Mouse (Mus musculus): ENCODE measurements around the gene Psmb11. TPM values are rescaled to one million over a fixed set of nuclear protein-coding genes. Genes with fewer than 3 reads are reported as not detected.

Gene Psmb11
- polyA plus RNA-seq, 1 experiment from 2014 or later, result 0.01 TPM

GRCm38 (mm10) chr14:54674317-54674716 lies 53.1 kb downstream of the Psmb11 start:
- H3K27me3 ChIP-seq, result no peaks in the 10 kb centered on the region
- POLR2A ChIA-PET, result no interaction called here
- no peak for TF ChIP-seq CTCF (IDR thresholded peaks at IDR 0.05)
- ATAC-seq (no peak), DNase-seq (ENCODE audit: low read depth, low spot score) (no peak)
- in situ Hi-C loops (cut with MboI; ENCODE audit: low pct_unique_long_range_greater_than_20kb), result no loop called here
- CTCF ChIA-PET, result interaction anchor here (1.6 to 9.3 kb wide), 3 partner anchors 10 to 33 kb away, joined by 5 to 62 read pairs (median 5); partner anchors contain the start of gene Cdh24

- no peaks in the 10 kb centered on the region for H3K27me3 ChIP-seq
- POLR2A ChIA-PET, result no interaction called here
- DNase-seq (ENCODE audit: low read depth, low spot score) (no peak), ATAC-seq (no peak)
- in situ Hi-C loops (cut with MboI; ENCODE audit: low pct_unique_long_range_greater_than_20kb), result no loop called here
- TF ChIP-seq CTCF (IDR thresholded peaks at IDR 0.05), result no peak
- CTCF ChIA-PET, result interaction anchor here (0.7 to 9.3 kb wide), 2 partner anchors 15 to 38 kb away, joined by 3 to 62 read pairs; no protein-coding TSS in a partner anchor
Measured at GRCm38 (mm10) chr14:54676290-54676689, 55.1 kb downstream of the Psmb11 start.

GRCm38 (mm10) chr14:54678657-54679304 lies 57.5 kb downstream of the Psmb11 start:
- TF ChIP-seq CTCF (IDR thresholded peaks at IDR 0.05), result no peak
- ATAC-seq (peak; percentile 87), DNase-seq (ENCODE audit: low read depth, low spot score) (no peak)
- ChIA-PET CTCF (interaction anchor here (0.9 to 4.3 kb wide), 6 partner anchors 9 to 109 kb away, joined by 3 to 20 read pairs (median 6); no protein-coding TSS in a partner anchor), POLR2A (interaction anchor here (0.6 kb wide), 2 partner anchors 69 to 155 kb away, joined by 3 to 4 read pairs; no protein-coding TSS in a partner anchor)
- in situ Hi-C loops (cut with MboI; ENCODE audit: low pct_unique_long_range_greater_than_20kb), result no loop called here
- no peaks in the 10 kb centered on the region for H3K27me3 ChIP-seq

Other genes with a start within 250 kb of the Psmb11 start
- 8.2 TPM for gene Slc7a7, start 203.7 kb upstream of the Psmb11 start, polyA plus RNA-seq (2021)
- 222 TPM for gene Mrpl52, start 194.5 kb upstream of the Psmb11 start, polyA plus RNA-seq (2021)
- gene Mmp14, start 189.8 kb upstream of the Psmb11 start, polyA plus RNA-seq (2021), result 35.9 TPM
- gene Lrp10, start 157.3 kb upstream of the Psmb11 start, polyA plus RNA-seq (2021), result 185 TPM
- 0.27 TPM for gene Rem2, start 145.3 kb upstream of the Psmb11 start, polyA plus RNA-seq (2021)
- 57.4 TPM for gene Prmt5, start 103.9 kb upstream of the Psmb11 start, polyA plus RNA-seq (2021)
- 23.3 TPM for gene Haus4, start 66.8 kb upstream of the Psmb11 start, polyA plus RNA-seq (2021)
- 91.9 TPM for gene Ajuba, start 43.9 kb upstream of the Psmb11 start, polyA plus RNA-seq (2021)
- gene 4931414P19Rik, start 15.4 kb upstream of the Psmb11 start, polyA plus RNA-seq (2021), result 12.2 TPM
- gene Psmb5, start 3.4 kb upstream of the Psmb11 start, polyA plus RNA-seq (2021), result 335 TPM
- gene Gm17606, start 19.5 kb downstream of the Psmb11 start, polyA plus RNA-seq (2021), result not detected
- gene Cdh24, start 19.9 kb downstream of the Psmb11 start, polyA plus RNA-seq (2021), result 7.0 TPM
- gene 1700123O20Rik, start 64.8 kb downstream of the Psmb11 start, polyA plus RNA-seq (2021), result 69.8 TPM
- gene Acin1, start 65.5 kb downstream of the Psmb11 start, polyA plus RNA-seq (2021), result 215 TPM
- gene Gm29776, start 77.4 kb downstream of the Psmb11 start, polyA plus RNA-seq (2021), result 0.03 TPM
- not detected for gene Cebpe, start 90.7 kb downstream of the Psmb11 start, polyA plus RNA-seq (2021)
- 0.04 TPM for gene Slc7a8, start 160.5 kb downstream of the Psmb11 start, polyA plus RNA-seq (2021)
- gene Rnf212b, start 192.7 kb downstream of the Psmb11 start, polyA plus RNA-seq (2021), result not detected
- 14.5 TPM for gene Homez, start 249.5 kb downstream of the Psmb11 start, polyA plus RNA-seq (2021)

Measured in Patski (cell line).